Mouse (Mus musculus): Measurements from ENCODE around the gene Isl1. TPM values are rescaled to one million over a fixed set of nuclear protein-coding genes. Genes with fewer than 3 reads are reported as not detected.

Gene Isl1
- not detected in 2 replicates for polyA plus RNA-seq (2015; fragmentation: Nextera tagmentation; extraction: Ambion mirVana)

GRCm38 (mm10) chr13:116309584-116310462 is at the start of gene Isl1:
Gene Isl1 (minus strand): TSS chr13:116309689.
- H3K9ac ChIP-seq (replicated peaks), result no peak within 1 kb of the TSS
- peak within 1 kb of the TSS; percentile 66 for H3K4me2 ChIP-seq (ENCODE audit: low read depth, low read length)
- TF ChIP-seq EP300 (IDR thresholded peaks at IDR 0.05; ENCODE audit: low read depth) (no peak), CTCF (IDR thresholded peaks at IDR 0.05; ENCODE audit: low read depth) (no peak)
- WGBS (ENCODE audit: insufficient replicate concordance), result 3% methylated on average over 68 of the region's 82 CpGs
- H3K4me1 ChIP-seq (ENCODE audit: insufficient read depth), result no peaks in the 10 kb centered on the region
- peaks cover 93% of the 10 kb centered on the region for H3K27me3 ChIP-seq (ENCODE audit: insufficient read depth, low read length)
- peak; percentile 25 for DNase-seq
- peak within 1 kb of the TSS; percentile 46 for H3K4me3 ChIP-seq (ENCODE audit: low read depth, low read length)
- no peak within 1 kb of the TSS for H3K27ac ChIP-seq (ENCODE audit: low read depth)
- peak; percentile 72 for ATAC-seq
- H3K9me3 ChIP-seq (ENCODE audit: low read length), result no peaks in the 10 kb centered on the region
- no peaks in the 10 kb centered on the region for H3K36me3 ChIP-seq (replicated peaks; ENCODE audit: insufficient read depth, low read length)

- WGBS (ENCODE audit: insufficient replicate concordance), result 58% methylated on average over 3 of the region's 3 CpGs
- no peaks in the 10 kb centered on the region for H3K9me3 ChIP-seq (ENCODE audit: low read length)
- TF ChIP-seq CTCF (IDR thresholded peaks at IDR 0.05; ENCODE audit: low read depth) (no peak), EP300 (IDR thresholded peaks at IDR 0.05; ENCODE audit: low read depth) (no peak)
- no peaks in the 10 kb centered on the region for H3K36me3 ChIP-seq (replicated peaks; ENCODE audit: insufficient read depth, low read length)
- ATAC-seq (no peak), DNase-seq (no peak)
- H3K4me2 ChIP-seq (ENCODE audit: low read depth, low read length), result no peak overlapping the region
- H3K4me3 ChIP-seq (ENCODE audit: low read depth, low read length), result no peak overlapping the region
- no peak overlapping the region for H3K9ac ChIP-seq (replicated peaks)
- H3K4me1 ChIP-seq (ENCODE audit: insufficient read depth), result no peaks in the 10 kb centered on the region
- no peak overlapping the region for H3K27ac ChIP-seq (ENCODE audit: low read depth)
- H3K27me3 ChIP-seq (ENCODE audit: insufficient read depth, low read length), result no peaks in the 10 kb centered on the region
Observed at GRCm38 (mm10) chr13:116335763-116336162, 26.3 kb upstream of the Isl1 start.

- peaks cover 65% of the 10 kb centered on the region for H3K27me3 ChIP-seq (ENCODE audit: insufficient read depth, low read length)
- no peaks in the 10 kb centered on the region for H3K9me3 ChIP-seq (ENCODE audit: low read length)
- no peak overlapping the region for H3K9ac ChIP-seq (replicated peaks)
- 4% methylated on average over 28 of the region's 28 CpGs for WGBS (ENCODE audit: insufficient replicate concordance)
- H3K4me1 ChIP-seq (ENCODE audit: insufficient read depth), result no peaks in the 10 kb centered on the region
- H3K4me3 ChIP-seq (ENCODE audit: low read depth, low read length), result no peak overlapping the region
- H3K4me2 ChIP-seq (ENCODE audit: low read depth, low read length), result no peak overlapping the region
- TF ChIP-seq CTCF (IDR thresholded peaks at IDR 0.05; ENCODE audit: low read depth), result no peak
- TF ChIP-seq EP300 (IDR thresholded peaks at IDR 0.05; ENCODE audit: low read depth), result no peak
- ATAC-seq (no peak), DNase-seq (no peak)
- H3K36me3 ChIP-seq (replicated peaks; ENCODE audit: insufficient read depth, low read length), result no peaks in the 10 kb centered on the region
- no peak overlapping the region for H3K27ac ChIP-seq (ENCODE audit: low read depth)
Observed at GRCm38 (mm10) chr13:116313636-116314530, 4.4 kb upstream of the Isl1 start.

GRCm38 (mm10) chr13:116311871-116312720 is 2.6 kb upstream of the Isl1 start:
- DNase-seq, result no peak

GRCm38 (mm10) chr13:116311011-116311410 is 1.5 kb upstream of the Isl1 start:
- no peak overlapping the region for H3K4me3 ChIP-seq (ENCODE audit: low read depth, low read length)
- H3K27ac ChIP-seq (ENCODE audit: low read depth), result no peak overlapping the region
- H3K27me3 ChIP-seq (ENCODE audit: insufficient read depth, low read length), result peaks cover 89% of the 10 kb centered on the region
- DNase-seq (no peak), ATAC-seq (no peak)
- no peak overlapping the region for H3K4me2 ChIP-seq (ENCODE audit: low read depth, low read length)
- H3K4me1 ChIP-seq (ENCODE audit: insufficient read depth), result no peaks in the 10 kb centered on the region
- TF ChIP-seq EP300 (IDR thresholded peaks at IDR 0.05; ENCODE audit: low read depth) (no peak), CTCF (IDR thresholded peaks at IDR 0.05; ENCODE audit: low read depth) (no peak)
- WGBS (ENCODE audit: insufficient replicate concordance), result 15% methylated on average over 4 of the region's 4 CpGs
- H3K9me3 ChIP-seq (ENCODE audit: low read length), result no peaks in the 10 kb centered on the region
- no peaks in the 10 kb centered on the region for H3K36me3 ChIP-seq (replicated peaks; ENCODE audit: insufficient read depth, low read length)
- no peak overlapping the region for H3K9ac ChIP-seq (replicated peaks)

More at GRCm38 (mm10) chr13:116311871-116312720, 2.6 kb upstream of the Isl1 start:
- 14% methylated on average over 13 of the region's 13 CpGs for WGBS (ENCODE audit: insufficient replicate concordance)
- Histone ChIP-seq H3K4me3 (ENCODE audit: low read depth, low read length) (no peak overlapping the region), H3K27ac (ENCODE audit: low read depth) (no peak overlapping the region), H3K4me1 (ENCODE audit: insufficient read depth) (no peaks in the 10 kb centered on the region), H3K27me3 (ENCODE audit: insufficient read depth, low read length) (peaks cover 79% of the 10 kb centered on the region), H3K36me3 (replicated peaks; ENCODE audit: insufficient read depth, low read length) (no peaks in the 10 kb centered on the region), H3K9me3 (ENCODE audit: low read length) (no peaks in the 10 kb centered on the region), H3K9ac (replicated peaks) (no peak overlapping the region), H3K4me2 (ENCODE audit: low read depth, low read length) (no peak overlapping the region)
- TF ChIP-seq CTCF (IDR thresholded peaks at IDR 0.05; ENCODE audit: low read depth) (peak; percentile 39), EP300 (IDR thresholded peaks at IDR 0.05; ENCODE audit: low read depth) (no peak)
- no peak for ATAC-seq

Data from liver, postnatal 0 days (tissue).